Mouse (Mus musculus): ENCODE measurements around the gene Palm. TPM values are rescaled to one million over a fixed set of nuclear protein-coding genes. Genes with fewer than 3 reads are reported as not detected.

Gene Palm
- total RNA-seq, 2 experiments from 2014 or later: 18.1 to 23.0 TPM

GRCm38 (mm10) chr10:79806331-79806730 is 13.0 kb downstream of the Palm start:
- DNase-seq: no peak
- no peak for TF ChIP-seq CTCF (IDR thresholded peaks at IDR 0.05)
- Histone ChIP-seq H3K4me3 (peak overlapping the region; percentile 62), H3K27ac (peak overlapping the region; percentile 85)
- intact Hi-C loops (cut with DNase I): loop anchor here (2.0 kb wide), 1 partner anchor 46 kb away; no protein-coding TSS in a partner anchor

- Histone ChIP-seq H3K27ac (peak overlapping the region; percentile 85), H3K4me3 (peak overlapping the region; percentile 62)
- intact Hi-C loops (cut with DNase I): loop anchor here (2.0 kb wide), 1 partner anchor 46 kb away; no protein-coding TSS in a partner anchor
- DNase-seq: peak; percentile 64
- no peak for TF ChIP-seq CTCF (IDR thresholded peaks at IDR 0.05)
These were observed 13.6 kb downstream of the Palm start for GRCm38 (mm10) chr10:79806972-79807371.

GRCm38 (mm10) chr10:79807826-79808225 is 14.5 kb downstream of the Palm start:
- TF ChIP-seq CTCF (IDR thresholded peaks at IDR 0.05): no peak
- intact Hi-C loops (cut with DNase I): loop anchor here (2.0 kb wide), 1 partner anchor 45 kb away; no protein-coding TSS in a partner anchor
- peak; percentile 60 for DNase-seq

GRCm38 (mm10) chr10:79808728-79809127 is 15.4 kb downstream of the Palm start:
- intact Hi-C loops (cut with DNase I): no loop called here
- no peak for TF ChIP-seq CTCF (IDR thresholded peaks at IDR 0.05)
- H3K4me3 ChIP-seq: peak overlapping the region; percentile 62
- H3K27ac ChIP-seq: peak overlapping the region; percentile 85
- DNase-seq: no peak

More at GRCm38 (mm10) chr10:79807826-79808225, 14.5 kb downstream of the Palm start:
- Histone ChIP-seq H3K27ac (peak overlapping the region; percentile 85), H3K4me3 (peak overlapping the region; percentile 62)

GRCm38 (mm10) chr10:79811736-79812637 is 18.6 kb downstream of the Palm start:
- peak; percentile 86 for DNase-seq
- no peak; the same call in none of the 2 replicates for TF ChIP-seq CTCF (IDR thresholded peaks at IDR 0.05)
- intact Hi-C loops (cut with DNase I): loop anchor here (2.0 kb wide), 1 partner anchor 19 kb away; the partner anchor contains the start of gene Palm
- Histone ChIP-seq H3K4me3 (no peak overlapping the region), H3K27ac (peak overlapping the region; percentile 59)

GRCm38 (mm10) chr10:79814271-79814842 is 21.0 kb downstream of the Palm start:
- intact Hi-C loops (cut with DNase I): no loop called here
- no peak for DNase-seq
- Histone ChIP-seq H3K27ac (no peak overlapping the region), H3K4me3 (no peak overlapping the region)
- no peak for TF ChIP-seq CTCF (IDR thresholded peaks at IDR 0.05)

- intact Hi-C loops (cut with DNase I): no loop called here
- no peak for TF ChIP-seq CTCF (IDR thresholded peaks at IDR 0.05)
- H3K4me3 ChIP-seq: no peak overlapping the region
- H3K27ac ChIP-seq: no peak overlapping the region
- no peak for DNase-seq
These were observed 22.5 kb downstream of the Palm start for GRCm38 (mm10) chr10:79815671-79816494.

GRCm38 (mm10) chr10:79817111-79817510 is 23.7 kb downstream of the Palm start:
- no peak for DNase-seq
- intact Hi-C loops (cut with DNase I): no loop called here
- no peak overlapping the region for H3K27ac ChIP-seq
- no peak overlapping the region for H3K4me3 ChIP-seq
- peak; percentile 44 for TF ChIP-seq CTCF (IDR thresholded peaks at IDR 0.05)

GRCm38 (mm10) chr10:79818225-79818624 is 24.9 kb downstream of the Palm start:
- no peak for DNase-seq
- H3K27ac ChIP-seq: no peak overlapping the region
- no peak overlapping the region for H3K4me3 ChIP-seq
- intact Hi-C loops (cut with DNase I): no loop called here
- no peak for TF ChIP-seq CTCF (IDR thresholded peaks at IDR 0.05)

GRCm38 (mm10) chr10:79819606-79820005 is 26.2 kb downstream of the Palm start:
- no peak overlapping the region for H3K4me3 ChIP-seq
- TF ChIP-seq CTCF (IDR thresholded peaks at IDR 0.05): no peak
- H3K27ac ChIP-seq: no peak overlapping the region
- intact Hi-C loops (cut with DNase I): no loop called here
- DNase-seq: peak; percentile 23

- intact Hi-C loops (cut with DNase I): no loop called here
- H3K4me3 ChIP-seq: no peak overlapping the region
- H3K27ac ChIP-seq: no peak overlapping the region
- peak; percentile 14 for DNase-seq
- TF ChIP-seq CTCF (IDR thresholded peaks at IDR 0.05): no peak
These were observed 26.9 kb downstream of the Palm start for GRCm38 (mm10) chr10:79820277-79820676.

- intact Hi-C loops (cut with DNase I): no loop called here
- no peak for TF ChIP-seq CTCF (IDR thresholded peaks at IDR 0.05)
These were observed 27.4 kb downstream of the Palm start, which contains the start of gene Misp for GRCm38 (mm10) chr10:79820782-79821181. Gene Misp (plus strand): TSS chr10:79820989.

More at GRCm38 (mm10) chr10:79820782-79821181, 27.4 kb downstream of the Palm start, which contains the start of gene Misp:
- Histone ChIP-seq H3K27ac (no peak within 1 kb of the TSS), H3K4me3 (no peak within 1 kb of the TSS)
- no peak for DNase-seq

Measured in gastrocnemius, adult 2 months (tissue).